ENCODE assay signal across 8 mouse cellular contexts in genomic region chr9:7829531-7830528, GRCm38 (mm10). TPM values are rescaled to one million over a fixed set of nuclear protein-coding genes. Genes with fewer than 3 reads are reported as not detected.
A peak's percentile ranks its signal among the peaks of the same experiment; 100 is the strongest.
DNase-seq lines count a peak whose midpoint lies in the region; ATAC-seq lines count a peak whose summit lies in the region.

No protein-coding gene starts in this region.

- H3K36me3 ChIP-seq in forebrain, embryonic 12.5 days (replicated peaks) = peaks cover 17% of the 10 kb centered on the region
- peaks cover 8% of the 10 kb centered on the region; the same call in 1 of the 2 replicates for H3K36me3 ChIP-seq in forebrain, embryonic 11.5 days (ENCODE audit: control insufficient read depth, insufficient read depth, low read length)
- H3K36me3 ChIP-seq in limb, embryonic 15.5 days = peaks cover 31% of the 10 kb centered on the region

- WGBS in forebrain, embryonic 12.5 days = 84% methylated on average over 9 of the region's 9 CpGs
- WGBS in forebrain, embryonic 11.5 days = 89% methylated on average over 9 of the region's 9 CpGs
- WGBS in limb, embryonic 15.5 days = 79% methylated on average over 9 of the region's 9 CpGs

- H3K9me3 ChIP-seq in forebrain, embryonic 12.5 days = no peaks in the 10 kb centered on the region
- H3K9me3 ChIP-seq in forebrain, embryonic 11.5 days (ENCODE audit: control insufficient read depth, low read length) = no peaks in the 10 kb centered on the region
- H3K9me3 ChIP-seq in limb, embryonic 15.5 days = no peaks in the 10 kb centered on the region

- H3K4me3 ChIP-seq in forebrain, embryonic 12.5 days (replicated peaks) = no peak overlapping the region
- no peak overlapping the region for H3K4me3 ChIP-seq in forebrain, embryonic 11.5 days (ENCODE audit: low read depth, low read length)
- H3K4me3 ChIP-seq in limb, embryonic 15.5 days = no peak overlapping the region

- H3K4me2 ChIP-seq in forebrain, embryonic 12.5 days = 0 out of 2 replicates have a peak overlapping the region, but pooled peaks have one; percentile 8
- no peak overlapping the region for H3K4me2 ChIP-seq in forebrain, embryonic 11.5 days (ENCODE audit: low read depth, low read length, severe bottlenecking)
- no peak overlapping the region for H3K4me2 ChIP-seq in limb, embryonic 15.5 days

- no peak for ATAC-seq in forebrain, embryonic 12.5 days (ENCODE audit: low FRiP score)
- no peak for ATAC-seq in forebrain, embryonic 11.5 days (replicated peaks; ENCODE audit: low FRiP score)
- peak; percentile 24; the same call in 1 of the 2 replicates for ATAC-seq in limb, embryonic 15.5 days (ENCODE audit: insufficient number of reproducible peaks, low FRiP score, low TSS enrichment, low read depth)

- H3K4me1 ChIP-seq in forebrain, embryonic 12.5 days = peaks cover 20% of the 10 kb centered on the region
- no peaks in the 10 kb centered on the region; the same call in 1 of the 2 replicates for H3K4me1 ChIP-seq in forebrain, embryonic 11.5 days (replicated peaks; ENCODE audit: control insufficient read depth, insufficient read depth, low read length)
- H3K4me1 ChIP-seq in limb, embryonic 15.5 days = peaks cover 14% of the 10 kb centered on the region; the same call in 1 of the 2 replicates

- H3K27me3 ChIP-seq in forebrain, embryonic 12.5 days = no peaks in the 10 kb centered on the region
- H3K27me3 ChIP-seq in forebrain, embryonic 11.5 days (ENCODE audit: control insufficient read depth, insufficient read depth, low read length) = no peaks in the 10 kb centered on the region
- H3K27me3 ChIP-seq in limb, embryonic 15.5 days = no peaks in the 10 kb centered on the region

- no peak overlapping the region for H3K27ac ChIP-seq in forebrain, embryonic 12.5 days
- H3K27ac ChIP-seq in forebrain, embryonic 11.5 days (ENCODE audit: low read depth, low read length) = no peak overlapping the region
- no peak overlapping the region for H3K27ac ChIP-seq in limb, embryonic 15.5 days

- H3K9ac ChIP-seq in forebrain, embryonic 12.5 days = no peak overlapping the region
- no peak overlapping the region for H3K9ac ChIP-seq in forebrain, embryonic 11.5 days (ENCODE audit: low read length)
- no peak overlapping the region for H3K9ac ChIP-seq in limb, embryonic 15.5 days

- DNase-seq in forebrain, embryonic 11.5 days (ENCODE audit: low spot score) = no peak
- DNase-seq in thymus, postnatal 0 days (ENCODE audit: low spot score) = peak; percentile 27
- DNase-seq in thymus, postnatal 10 days (ENCODE audit: low spot score in 2 of 2) = no peak
- no peak for DNase-seq in adipocyte (ENCODE audit: low spot score)
- DNase-seq in frontal cortex, adult 2 months (ENCODE audit: extremely low spot score in 1 of 2, low spot score in 1 of 2) = no peak
- DNase-seq in kidney, postnatal 14 days = no peak

RNA-seq across cellular contexts. Expression of gene Birc2, which starts 7.0 kb away (rescaled TPM):
- 45.7 and 48.9 TPM in 2 replicates for polyA plus RNA-seq in forebrain, embryonic 12.5 days (2016; fragmentation: Nextera tagmentation; extraction: Ambion mirVana)
- polyA plus RNA-seq in forebrain, embryonic 11.5 days (2014; fragmentation: Nextera tagmentation; extraction: Ambion mirVana) = 45.6 and 47.7 TPM in 2 replicates
- polyA plus RNA-seq in thymus, postnatal 0 days (2015; fragmentation: Nextera tagmentation; extraction: Ambion mirVana) = 60.0 and 60.6 TPM in 2 replicates
- polyA plus RNA-seq in limb, embryonic 15.5 days (2015; fragmentation: Nextera tagmentation; extraction: Ambion mirVana) = 35.3 and 37.1 TPM in 2 replicates
- 29.0 and 30.6 TPM in 2 replicates for polyA plus RNA-seq in frontal cortex, adult 2 months (2012; rRNA removed)

RNA-seq across cellular contexts. Expression of gene Birc3, which starts 43.2 kb away (rescaled TPM):
- 1.9 and 3.7 TPM in 2 replicates for polyA plus RNA-seq in forebrain, embryonic 12.5 days (2016; fragmentation: Nextera tagmentation; extraction: Ambion mirVana)
- 2.2 and 3.2 TPM in 2 replicates for polyA plus RNA-seq in forebrain, embryonic 11.5 days (2014; fragmentation: Nextera tagmentation; extraction: Ambion mirVana)
- polyA plus RNA-seq in thymus, postnatal 0 days (2015; fragmentation: Nextera tagmentation; extraction: Ambion mirVana) = 32.9 and 34.4 TPM in 2 replicates
- polyA plus RNA-seq in limb, embryonic 15.5 days (2015; fragmentation: Nextera tagmentation; extraction: Ambion mirVana) = 15.9 and 16.6 TPM in 2 replicates
- polyA plus RNA-seq in frontal cortex, adult 2 months (2012; rRNA removed) = 2.4 and 3.5 TPM in 2 replicates
